Mouse (Mus musculus) kidney, postnatal 14 days (tissue): ENCODE measurements around the gene Ncoa7.
"Not testable (repeated sequence)": the region's sequence is repeated elsewhere in the genome, so short reads cannot be mapped to it uniquely, and the experiment has no call there.

Experiments used
- DNase-seq: peaks from one replicate; pipeline ENCODE4 v3.0.0; 2022; ENCODE audit warnings: mixed read lengths

Gene Ncoa7

GRCm38 (mm10) chr10:30655655-30656054, 147.5 kb downstream of the Ncoa7 start:
- peak; percentile 16 for DNase-seq

- no peak for DNase-seq
Observed at GRCm38 (mm10) chr10:30647681-30648080, 155.4 kb downstream of the Ncoa7 start.

GRCm38 (mm10) chr10:30638216-30638615, 164.9 kb downstream of the Ncoa7 start:
- no peak for DNase-seq

- DNase-seq = not testable (repeated sequence)
Observed at GRCm38 (mm10) chr10:30636474-30637154, 166.5 kb downstream of the Ncoa7 start.

GRCm38 (mm10) chr10:30632718-30633117, 170.4 kb downstream of the Ncoa7 start:
- no peak for DNase-seq

GRCm38 (mm10) chr10:30629977-30630376, 173.1 kb downstream of the Ncoa7 start:
- no peak for DNase-seq

- no peak for DNase-seq
Observed at GRCm38 (mm10) chr10:30629513-30629912, 173.6 kb downstream of the Ncoa7 start, which contains the start of gene Hint3. Hint3 (minus strand) TSS chr10:30629632.

- not testable (repeated sequence) for DNase-seq
Observed at GRCm38 (mm10) chr10:30628444-30628843, 174.7 kb downstream of the Ncoa7 start.

GRCm38 (mm10) chr10:30627548-30627947, 175.6 kb downstream of the Ncoa7 start:
- DNase-seq = peak; percentile 36

GRCm38 (mm10) chr10:30624161-30625019, 178.7 kb downstream of the Ncoa7 start:
- peak; percentile 43 for DNase-seq

GRCm38 (mm10) chr10:30622928-30623327, 180.2 kb downstream of the Ncoa7 start:
- DNase-seq = no peak

GRCm38 (mm10) chr10:30618918-30619210, 184.3 kb downstream of the Ncoa7 start:
- DNase-seq = no peak

- DNase-seq = peak; percentile 99
Observed at GRCm38 (mm10) chr10:30618091-30618917, 184.8 kb downstream of the Ncoa7 start.

GRCm38 (mm10) chr10:30613039-30613438, 190.1 kb downstream of the Ncoa7 start:
- no peak for DNase-seq

- no peak for DNase-seq
Observed at GRCm38 (mm10) chr10:30609614-30610013, 193.5 kb downstream of the Ncoa7 start.

GRCm38 (mm10) chr10:30608109-30608508, 195.0 kb downstream of the Ncoa7 start:
- no peak for DNase-seq

- peak; percentile 93 for DNase-seq
Observed at GRCm38 (mm10) chr10:30600542-30600966, 202.6 kb downstream of the Ncoa7 start, which contains the start of gene Trmt11. Trmt11 (minus strand) TSS chr10:30600749.

GRCm38 (mm10) chr10:30600094-30600534, 203.0 kb downstream of the Ncoa7 start:
- DNase-seq = no peak

- DNase-seq = no peak
Observed at GRCm38 (mm10) chr10:30587037-30587436, 216.1 kb downstream of the Ncoa7 start.

GRCm38 (mm10) chr10:30585691-30586090, 217.4 kb downstream of the Ncoa7 start:
- DNase-seq = no peak
